Mouse (Mus musculus): ENCODE results near the gene Rpf1.

- TF ChIP-seq CTCF (IDR thresholded peaks at IDR 0.05; ENCODE audit: low read depth): no peak
- TF ChIP-seq EP300 (IDR thresholded peaks at IDR 0.05; ENCODE audit: low read depth): no peak
These were observed 19.6 kb downstream of the Rpf1 start for GRCm38 (mm10) chr3:146501601-146502123.
